Mouse (Mus musculus) leukemia stem cell, adult 10-12 weeks (primary cell): ENCODE measurements around the gene Zfp677. TPM values are rescaled to one million over a fixed set of nuclear protein-coding genes. Genes with fewer than 3 reads are reported as not detected.

Source experiments
- polyA plus RNA-seq: library from polyadenylated mRNA; stranded (reverse); fragments of >175 nt; gene quantifications from 2 replicates; pipeline ENCODE4 v1.2.3, GENCODE M21; 2012; ENCODE audit warnings: low replicate concordance

The Zfp677 gene
- 0.20 TPM in 1 of 2 replicates, not detected in the other for polyA plus RNA-seq

GRCm38 (mm10) chr17:21383391-21384056 is at the start of gene Zfp677:
Gene Zfp677, plus strand, starts transcription at chr17:21383748.

GRCm38 (mm10) chr17:21422664-21423599 is 39.4 kb downstream of the Zfp677 start, which contains the start of gene Zfp54:
Gene Zfp54, plus strand, starts transcription at chr17:21423227.

Other genes with a start within 250 kb of the Zfp677 start
- gene Vmn1r234, start 157.7 kb upstream of the Zfp677 start, polyA plus RNA-seq: not detected in 2 replicates
- gene Vmn1r235, start 127.3 kb upstream of the Zfp677 start, polyA plus RNA-seq: not detected in 2 replicates
- gene Vmn1r236, start 100.8 kb upstream of the Zfp677 start, polyA plus RNA-seq: not detected in 2 replicates
- gene Vmn1r237, start 71.9 kb upstream of the Zfp677 start, polyA plus RNA-seq: not detected in 2 replicates
- 0.17 and 0.35 TPM in 2 replicates for gene Zfp54, start 39.5 kb downstream of the Zfp677 start, polyA plus RNA-seq
- 0.09 and 1.2 TPM in 2 replicates for gene Zfp51, start 66.6 kb downstream of the Zfp677 start, polyA plus RNA-seq
- gene Zfp53, start 105.2 kb downstream of the Zfp677 start, polyA plus RNA-seq: 0.66 and 1.7 TPM in 2 replicates
- 0.16 and 0.38 TPM in 2 replicates for gene Zfp52, start 151.8 kb downstream of the Zfp677 start, polyA plus RNA-seq
- gene Zfp948, start 183.3 kb downstream of the Zfp677 start, polyA plus RNA-seq: 0.32 and 2.1 TPM in 2 replicates